Comparison of ENCODE assay signal across 9 mouse cellular contexts in the genomic region with DNA sequence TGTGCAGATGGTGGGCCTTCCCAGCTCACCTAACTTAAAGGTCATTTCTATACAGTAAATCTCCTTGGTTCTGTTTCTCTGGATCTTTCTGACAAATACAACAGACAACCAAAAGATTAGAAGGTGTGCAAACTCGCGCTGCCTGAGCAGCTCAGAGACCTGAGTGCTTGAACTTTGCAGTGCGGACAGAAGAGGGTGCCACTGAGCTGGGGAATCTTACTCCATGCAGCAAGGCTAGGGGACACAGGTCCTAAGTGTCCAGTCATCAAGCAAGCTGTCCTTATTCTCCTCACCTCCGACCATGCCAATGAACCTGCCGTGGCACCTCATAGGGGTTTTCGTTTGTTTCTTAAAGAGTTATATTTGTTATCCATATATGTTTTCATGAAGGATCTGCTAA. TPM values are rescaled to one million over a fixed set of nuclear protein-coding genes. Genes with fewer than 3 reads are reported as not detected.
DNase-seq lines count a peak whose midpoint lies in the region; ATAC-seq and TF ChIP-seq lines count a peak whose summit lies in the region.
"Had no signal": no experiment of that assay in that cellular context is flagged by ENCODE, and none has a peak within 500 bp of the region (broad histone marks: within the 10 kb centered on the region; RNA-seq: fewer than 3 reads in every experiment).

No protein-coding gene starts in this region.

- no peak for TF ChIP-seq EP300 in liver, embryonic 14.5 days (IDR thresholded peaks at IDR 0.05; ENCODE audit: low read depth)

- no peaks in the 10 kb centered on the region for H3K4me1 ChIP-seq in forebrain, embryonic 11.5 days (replicated peaks; ENCODE audit: control insufficient read depth, insufficient read depth, low read length)
- no peaks in the 10 kb centered on the region for H3K4me1 ChIP-seq in forebrain, embryonic 12.5 days
- no peaks in the 10 kb centered on the region for H3K4me1 ChIP-seq in lung, embryonic 14.5 days (ENCODE audit: insufficient read depth)
- no peaks in the 10 kb centered on the region for H3K4me1 ChIP-seq in bone marrow, adult 2 months (ENCODE audit: control insufficient read depth, insufficient read depth, low read length)
- no peaks in the 10 kb centered on the region for H3K4me1 ChIP-seq in liver, embryonic 14.5 days (replicated peaks; ENCODE audit: control insufficient read depth in 2 of 2, insufficient read depth in 2 of 2, low read length in 1 of 2)

- ATAC-seq in forebrain, embryonic 11.5 days (replicated peaks; ENCODE audit: low FRiP score), result peak; percentile 65; the same call in 1 of the 2 replicates
- ATAC-seq in forebrain, embryonic 12.5 days (ENCODE audit: low FRiP score), result no peak
- no peak for ATAC-seq in lung, embryonic 14.5 days (ENCODE audit: insufficient read depth)
- ATAC-seq in liver, embryonic 14.5 days (ENCODE audit: insufficient read depth), result no peak
- ATAC-seq in activated CD4-positive, CD25-positive, alpha-beta regulatory T cell, adult 4 months, result no peak

- H3K4me3 ChIP-seq in forebrain, embryonic 11.5 days (ENCODE audit: low read depth, low read length), result no peak overlapping the region
- H3K4me3 ChIP-seq in forebrain, embryonic 12.5 days (replicated peaks), result no peak overlapping the region
- no peak overlapping the region for H3K4me3 ChIP-seq in lung, embryonic 14.5 days (ENCODE audit: low read depth, low read length)
- no peak overlapping the region for H3K4me3 ChIP-seq in bone marrow, adult 2 months (replicated peaks; ENCODE audit: control insufficient read depth, low read depth, low read length)
- no peak overlapping the region for H3K4me3 ChIP-seq in liver, embryonic 14.5 days (ENCODE audit: insufficient read depth in 1 of 2, low read depth in 2 of 2, low read length in 2 of 2)

- DNase-seq in forebrain, embryonic 11.5 days (ENCODE audit: low spot score), result no peak
- peak; percentile 5 for DNase-seq in lung, embryonic 14.5 days
- no peak for DNase-seq in lung, postnatal 10 days
- DNase-seq in liver, embryonic 14.5 days (ENCODE audit: low read depth in 3 of 3, low spot score in 3 of 3), result no peak
- DNase-seq in lung, postnatal 14 days, result no peak
- DNase-seq: layer of hippocampus, postnatal 36 days had no signal

- H3K36me3 ChIP-seq in forebrain, embryonic 11.5 days (ENCODE audit: control insufficient read depth, insufficient read depth, low read length), result no peaks in the 10 kb centered on the region
- H3K36me3 ChIP-seq in forebrain, embryonic 12.5 days (replicated peaks), result no peaks in the 10 kb centered on the region
- H3K36me3 ChIP-seq in lung, embryonic 14.5 days (ENCODE audit: insufficient read depth), result no peaks in the 10 kb centered on the region
- no peaks in the 10 kb centered on the region for H3K36me3 ChIP-seq in liver, embryonic 14.5 days (replicated peaks; ENCODE audit: control insufficient read depth, insufficient read depth, low read depth)

- no peaks in the 10 kb centered on the region for H3K27me3 ChIP-seq in forebrain, embryonic 11.5 days (ENCODE audit: control insufficient read depth, insufficient read depth, low read length)
- no peaks in the 10 kb centered on the region for H3K27me3 ChIP-seq in forebrain, embryonic 12.5 days
- H3K27me3 ChIP-seq in lung, embryonic 14.5 days (ENCODE audit: insufficient read depth, low read length), result no peaks in the 10 kb centered on the region
- H3K27me3 ChIP-seq in liver, embryonic 14.5 days (ENCODE audit: control insufficient read depth, insufficient read depth, low read length), result no peaks in the 10 kb centered on the region

- no peak overlapping the region for H3K9ac ChIP-seq in forebrain, embryonic 11.5 days (ENCODE audit: low read length)
- H3K9ac ChIP-seq in forebrain, embryonic 12.5 days, result no peak overlapping the region
- no peak overlapping the region for H3K9ac ChIP-seq in lung, embryonic 14.5 days
- no peak overlapping the region for H3K9ac ChIP-seq in liver, embryonic 14.5 days (replicated peaks)

- H3K9me3 ChIP-seq in forebrain, embryonic 11.5 days (ENCODE audit: control insufficient read depth, low read length), result no peaks in the 10 kb centered on the region
- H3K9me3 ChIP-seq in forebrain, embryonic 12.5 days, result no peaks in the 10 kb centered on the region
- H3K9me3 ChIP-seq in lung, embryonic 14.5 days (ENCODE audit: low read depth, low read length), result no peaks in the 10 kb centered on the region
- no peaks in the 10 kb centered on the region for H3K9me3 ChIP-seq in liver, embryonic 14.5 days (ENCODE audit: control insufficient read depth, low read length)

- WGBS in forebrain, embryonic 11.5 days, result 53% methylated on average over 6 of the region's 6 CpGs
- 47% methylated on average over 6 of the region's 6 CpGs for WGBS in forebrain, embryonic 12.5 days
- WGBS in lung, embryonic 14.5 days, result 50% methylated on average over 6 of the region's 6 CpGs
- 81% methylated on average over 6 of the region's 6 CpGs for WGBS in bone marrow, adult 2 months
- 48% methylated on average over 6 of the region's 6 CpGs for WGBS in liver, embryonic 14.5 days (ENCODE audit: insufficient replicate concordance)

- H3K4me2 ChIP-seq in forebrain, embryonic 11.5 days (ENCODE audit: low read depth, low read length, severe bottlenecking), result no peak overlapping the region
- H3K4me2 ChIP-seq in forebrain, embryonic 12.5 days, result no peak overlapping the region
- no peak overlapping the region for H3K4me2 ChIP-seq in lung, embryonic 14.5 days
- no peak overlapping the region for H3K4me2 ChIP-seq in liver, embryonic 14.5 days (ENCODE audit: low read depth)

- TF ChIP-seq CTCF in lung, embryonic 14.5 days (IDR thresholded peaks at IDR 0.05; ENCODE audit: low read depth), result peak; percentile 49
- TF ChIP-seq CTCF in bone marrow, adult 2 months (IDR thresholded peaks at IDR 0.05; ENCODE audit: control insufficient read depth, insufficient read depth, low read length), result peak; percentile 22; the same call in 1 of the 2 replicates
- peak; percentile 36 for TF ChIP-seq CTCF in liver, embryonic 14.5 days (IDR thresholded peaks at IDR 0.05; ENCODE audit: low read depth)

- H3K27ac ChIP-seq in forebrain, embryonic 11.5 days (ENCODE audit: low read depth, low read length), result no peak overlapping the region
- no peak overlapping the region for H3K27ac ChIP-seq in forebrain, embryonic 12.5 days
- no peak overlapping the region for H3K27ac ChIP-seq in lung, embryonic 14.5 days (ENCODE audit: low read depth)
- H3K27ac ChIP-seq in bone marrow, adult 2 months (ENCODE audit: control insufficient read depth, insufficient read depth, low read depth, low read length, poor library complexity), result no peak overlapping the region
- no peak overlapping the region for H3K27ac ChIP-seq in liver, embryonic 14.5 days

- TF ChIP-seq POLR2A in bone marrow, adult 2 months (IDR thresholded peaks at IDR 0.05; ENCODE audit: borderline replicate concordance, control insufficient read depth, low read depth, low read length), result no peak

RNA-seq across cellular contexts. Expression of gene Trpc6, which starts 48.7 kb away (rescaled TPM):
- polyA plus RNA-seq in forebrain, embryonic 11.5 days (2014; fragmentation: Nextera tagmentation; extraction: Ambion mirVana), result 1.2 and 1.7 TPM in 2 replicates
- 0.86 and 1.1 TPM in 2 replicates for polyA plus RNA-seq in forebrain, embryonic 12.5 days (2016; fragmentation: Nextera tagmentation; extraction: Ambion mirVana)
- polyA plus RNA-seq in lung, embryonic 14.5 days (2014; fragmentation: Nextera tagmentation; extraction: Ambion mirVana), result 4.6 and 4.9 TPM in 2 replicates
- 6.4 and 16.1 TPM in 2 replicates for polyA plus RNA-seq in bone marrow, adult 2 months (2011; ENCODE audit: insufficient read depth, insufficient read length, low replicate concordance, missing spikeins)
- 0.83 and 1.1 TPM in 2 replicates for polyA plus RNA-seq in liver, embryonic 14.5 days (2012; rRNA removed)
- polyA plus RNA-seq in liver, embryonic 14.5 days (2014; fragmentation: Nextera tagmentation; extraction: Ambion mirVana), result 2.0 and 2.8 TPM in 2 replicates
- polyA plus RNA-seq in activated CD4-positive, CD25-positive, alpha-beta regulatory T cell, adult 4 months (2017; shearing (Covaris generic)), result not detected
